Mouse (Mus musculus): ENCODE results near the gene 1810009A15Rik.

Gene 1810009A15Rik

DNA sequence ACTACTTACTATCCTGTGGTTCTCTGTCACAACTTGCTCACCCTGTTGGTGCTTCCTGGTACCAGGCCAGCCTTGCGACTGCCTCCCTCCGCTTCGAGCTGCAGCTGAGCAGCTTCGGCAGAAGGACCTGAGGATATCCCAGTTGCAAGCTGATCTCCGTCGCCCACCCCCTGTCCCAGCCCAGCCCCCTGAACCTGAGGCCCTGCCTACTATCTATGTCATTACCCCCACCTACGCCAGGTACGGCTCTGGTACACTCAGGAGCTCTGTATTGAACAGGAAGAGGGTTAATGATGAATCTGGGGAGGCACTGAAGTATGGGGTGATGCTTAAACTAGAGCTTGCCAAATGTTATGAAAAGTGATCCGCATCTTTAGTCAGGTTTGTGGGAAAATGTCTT, 33.1 kb downstream of the 1810009A15Rik start:
- no peak for DNase-seq

- DNase-seq = peak; percentile 44
Observed at GRCm38 (mm10) chr19:8926766-8927165, 38.1 kb downstream of the 1810009A15Rik start.

DNA sequence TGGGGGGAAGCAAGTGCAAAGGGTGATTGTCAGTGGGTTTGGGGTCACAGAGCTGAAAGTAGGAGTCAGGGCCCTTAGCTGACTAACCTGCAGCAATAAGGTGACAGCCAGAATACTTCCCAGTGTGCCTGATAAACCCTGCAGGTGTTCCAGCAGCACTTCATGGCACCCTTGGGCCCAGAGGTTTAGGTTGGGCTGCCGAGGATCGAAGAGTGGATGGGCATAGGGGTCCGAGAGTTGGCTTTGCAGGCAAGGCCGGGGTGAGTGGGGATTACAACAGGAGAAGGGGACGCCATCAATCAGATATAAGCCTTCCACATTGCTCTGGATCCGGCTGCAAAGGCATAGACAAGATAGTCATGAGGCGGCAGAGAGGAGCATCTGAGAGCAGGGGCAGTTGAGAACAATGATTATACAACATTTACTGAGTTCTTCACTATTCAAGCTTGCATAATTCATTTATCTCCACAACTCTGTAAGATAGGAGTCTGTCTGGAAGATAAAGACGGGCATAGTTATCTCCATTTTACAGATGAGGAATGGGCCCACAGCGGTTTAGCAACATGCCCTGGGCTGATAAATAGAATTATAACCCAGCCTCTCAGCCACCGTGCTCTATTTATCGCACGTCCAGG, 39.4 kb downstream of the 1810009A15Rik start:
- no peak for DNase-seq

DNA sequence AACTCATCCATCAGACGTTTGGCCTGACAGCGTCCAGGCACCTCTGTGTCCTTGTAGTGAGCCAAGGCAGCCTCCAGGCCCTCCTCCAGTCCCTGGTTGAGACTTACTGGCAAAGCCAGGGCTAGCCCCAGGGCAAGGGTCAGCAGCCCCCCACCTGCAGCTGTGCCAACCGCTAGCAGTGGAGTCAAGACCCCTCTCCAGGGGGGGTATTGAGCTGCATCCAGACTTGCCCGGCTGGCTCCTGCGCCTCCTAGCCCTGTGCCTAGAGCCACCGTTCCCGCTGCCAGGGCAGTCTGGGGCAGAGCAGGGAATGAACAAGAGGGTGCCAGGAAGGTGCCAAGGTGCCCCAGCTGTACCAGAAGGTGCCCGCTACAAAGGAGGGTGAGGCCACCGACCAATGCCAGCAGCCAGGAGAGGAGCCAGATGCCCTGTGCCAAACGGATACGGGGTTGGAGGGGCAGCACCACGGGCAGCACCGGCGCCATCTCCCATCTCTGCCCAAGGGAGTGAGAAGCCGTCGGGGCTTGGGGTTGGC, 40.1 kb downstream of the 1810009A15Rik start:
- DNase-seq = peak; percentile 85

DNA sequence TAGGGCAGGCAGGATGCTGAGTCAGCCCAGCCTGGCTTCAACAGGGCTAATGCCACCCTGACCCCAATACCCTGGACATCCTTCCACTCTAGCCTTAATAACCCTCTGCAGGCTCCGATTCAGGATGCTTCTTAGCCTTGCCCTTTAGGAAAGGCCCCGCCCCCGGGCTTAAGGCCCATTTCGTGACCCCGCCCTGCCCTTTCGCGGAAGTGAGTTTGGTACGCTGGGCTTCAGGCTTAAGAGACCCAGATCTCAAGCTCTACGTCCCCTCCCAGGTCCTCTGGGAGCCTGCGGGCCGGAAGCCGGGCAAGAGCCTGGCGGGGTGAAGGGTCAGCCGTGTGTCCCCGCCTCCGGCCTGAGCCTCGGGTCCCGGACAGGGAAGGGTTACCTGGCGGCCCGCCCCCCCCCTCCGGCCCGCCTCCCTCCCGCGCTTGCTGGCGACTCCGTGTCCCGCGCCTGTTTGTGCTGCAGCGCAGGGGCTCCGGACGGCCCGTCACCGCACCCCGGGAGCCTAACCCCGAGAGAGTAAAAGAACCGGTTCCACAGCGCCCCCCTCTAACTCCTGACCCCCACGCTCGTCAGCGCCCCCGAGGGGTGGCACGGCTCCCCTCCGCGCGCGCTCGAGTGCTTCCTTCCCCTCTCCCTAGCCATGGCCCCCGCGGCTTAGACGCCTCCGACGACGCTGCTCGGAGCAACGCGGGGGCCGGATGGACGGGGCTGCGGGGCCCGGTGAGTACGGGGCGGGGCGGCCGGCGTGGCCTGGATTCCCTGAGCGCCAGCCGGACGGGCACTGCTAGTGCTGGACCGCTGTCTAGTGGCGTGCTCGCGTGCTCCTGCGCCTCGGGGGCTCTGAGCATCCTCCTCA, 40.8 kb downstream of the 1810009A15Rik start, which contains the start of the genes Rom1 and Eml3:
Rom1 (minus strand) TSS at position 133 of the 865 bp plus-strand sequence.
Eml3 (plus strand) TSS at position 329 of the 865 bp plus-strand sequence.
- DNase-seq = peak; percentile 87

DNA sequence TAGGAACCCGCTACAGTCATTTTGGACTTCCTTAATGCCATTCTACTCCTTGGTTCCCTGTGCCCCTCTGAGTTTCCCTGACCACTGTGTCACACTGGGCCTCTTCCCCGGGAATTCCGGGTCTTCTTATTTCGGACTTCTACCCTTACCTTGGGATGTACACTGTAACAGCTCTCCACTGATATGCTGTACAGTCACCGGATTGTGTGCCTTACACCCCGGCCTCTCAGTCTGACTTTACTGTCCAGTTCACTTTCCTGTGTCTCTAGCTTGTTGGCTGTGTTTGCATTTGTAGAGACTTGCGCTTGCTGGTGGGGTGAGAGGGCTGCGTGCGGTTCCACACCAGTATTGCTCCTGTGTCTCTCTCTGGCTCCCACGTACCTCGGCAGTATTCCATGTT, 41.5 kb downstream of the 1810009A15Rik start:
- no peak for DNase-seq

GRCm38 (mm10) chr19:8930771-8931170, 42.1 kb downstream of the 1810009A15Rik start:
- no peak for DNase-seq

- DNase-seq = no peak
Observed at GRCm38 (mm10) chr19:8936736-8937135, 48.1 kb downstream of the 1810009A15Rik start.

Data from cerebellum, adult 11-12 months (tissue).